Mouse (Mus musculus): ENCODE data around the gene Znrf2.

- no peak for TF ChIP-seq GATA1 (IDR thresholded peaks at IDR 0.05; ENCODE audit: borderline replicate concordance, low read length)
- no peak for TF ChIP-seq FLI1 (IDR thresholded peaks at IDR 0.05; ENCODE audit: low read length)
Observed at GRCm38 (mm10) chr6:54830048-54830772, 13.5 kb downstream of the Znrf2 start.
